Mouse (Mus musculus) neural tube, embryonic 13.5 days (tissue): ENCODE data around the gene Nt5e. TPM values are rescaled to one million over a fixed set of nuclear protein-coding genes. Genes with fewer than 3 reads are reported as not detected.

Source experiments
- ATAC-seq: fragments of 200-750 bp; cut with Nextera tagmentation; 2 replicates; pipeline ENCODE4 v1.8.0; 2017; ENCODE audit warnings: low read depth, mild to moderate bottlenecking, moderate TSS enrichment, moderate library complexity
- H3K27ac ChIP-seq: fragments of 300-500 bp; sonication (generic); replicated peaks from 2 replicates; pipeline ENCODE4 v1.5.1; 2015; ENCODE audit warnings: moderate library complexity, mild to moderate bottlenecking, inconsistent platforms
- H3K27me3 ChIP-seq: fragments of 300-500 bp; sonication (generic); 2 replicates; pipeline ENCODE4 v1.6.1; 2015; ENCODE audit warnings: mild to moderate bottlenecking, inconsistent platforms
- H3K36me3 ChIP-seq: fragments of 300-500 bp; sonication (generic); 2 replicates; pipeline ENCODE4 v1.6.1; 2015; ENCODE audit warnings: mild to moderate bottlenecking, inconsistent platforms
- H3K4me1 ChIP-seq: fragments of 300-500 bp; sonication (generic); replicated peaks from 2 replicates; pipeline ENCODE4 v1.6.1; 2015; ENCODE audit warnings: inconsistent platforms
- H3K4me2 ChIP-seq: fragments of 300-500 bp; sonication (generic); 2 replicates; pipeline ENCODE4 v1.6.1; 2015; ENCODE audit warnings: inconsistent platforms, mild to moderate bottlenecking, moderate library complexity
- H3K4me3 ChIP-seq: fragments of 300-500 bp; sonication (generic); 2 replicates; pipeline ENCODE4 v1.5.1; 2015; ENCODE audit warnings: mild to moderate bottlenecking, inconsistent platforms
- H3K9ac ChIP-seq: fragments of 300-500 bp; sonication (generic); 2 replicates; pipeline ENCODE4 v1.6.1; 2015; ENCODE audit warnings: moderate library complexity, mild to moderate bottlenecking, inconsistent platforms
- H3K9me3 ChIP-seq: fragments of 300-500 bp; sonication (generic); 2 replicates; pipeline ENCODE4 v1.6.1; 2016; ENCODE audit warnings: inconsistent platforms
- WGBS: fragments of 180-500 bp; shearing (Covaris S2); methylation state at CpG from one replicate; pipeline ENCODE4 v1.1.7; 2015; 5-methylcytosine and 5-hydroxymethylcytosine counted together
- polyA plus RNA-seq: library from polyadenylated mRNA; unstranded; fragments of >200 nt; fragmentation: Nextera tagmentation; extraction: Ambion mirVana; gene quantifications from 2 replicates; pipeline ENCODE4 v1.2.1, GENCODE M21; 2015

The Nt5e gene
- polyA plus RNA-seq, 1 experiment from 2014 or later = 0.87 TPM

DNA sequence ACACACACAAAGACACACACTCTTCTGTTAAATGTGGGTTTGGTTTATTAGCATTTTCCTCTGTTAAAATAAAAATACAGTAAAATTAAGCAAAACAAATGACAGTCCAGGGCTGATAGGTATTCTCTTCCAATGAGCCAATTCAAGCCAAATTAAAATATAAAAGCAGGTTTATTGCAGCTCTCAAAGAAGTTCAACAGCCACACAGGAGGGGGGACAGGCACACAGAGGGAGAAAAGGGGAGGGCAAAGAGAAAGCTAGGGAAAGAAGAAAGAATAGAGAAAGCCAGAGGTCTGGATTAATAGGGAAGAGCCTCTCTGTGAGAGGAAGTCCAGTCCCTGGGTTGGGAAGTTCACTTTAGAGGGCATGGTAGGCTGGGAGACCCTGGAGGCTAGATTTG, 7.8 kb upstream of the Nt5e start:
- no peaks in the 10 kb centered on the region for H3K27me3 ChIP-seq
- no peaks in the 10 kb centered on the region for H3K36me3 ChIP-seq
- no peak overlapping the region for H3K27ac ChIP-seq
- no peak overlapping the region for H3K4me2 ChIP-seq
- no peak overlapping the region for H3K4me3 ChIP-seq
- ATAC-seq = no peak
- H3K9me3 ChIP-seq = no peaks in the 10 kb centered on the region
- no peak overlapping the region for H3K9ac ChIP-seq
- H3K4me1 ChIP-seq = no peaks in the 10 kb centered on the region

DNA sequence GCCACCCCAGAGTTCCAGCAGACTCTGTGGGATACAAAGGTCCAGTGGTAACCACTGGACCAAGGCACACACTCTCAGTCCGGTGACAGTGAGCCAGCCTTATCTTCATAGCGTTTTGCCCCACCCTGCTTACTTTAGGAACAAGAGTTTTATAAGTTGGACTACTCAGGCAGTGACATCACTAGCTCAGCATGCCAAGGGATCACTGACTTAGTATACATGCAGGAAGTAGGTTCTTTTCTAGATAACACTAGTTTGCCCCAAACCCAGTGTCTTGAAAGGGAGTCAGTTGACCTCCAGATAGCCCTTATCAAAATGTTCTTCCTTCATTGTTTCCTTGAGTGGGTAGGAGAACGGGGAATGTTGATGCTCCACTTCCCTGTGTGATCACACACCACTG, 2.4 kb upstream of the Nt5e start:
- WGBS = 88% methylated on average over 3 of the region's 3 CpGs
- H3K27me3 ChIP-seq = peaks cover 39% of the 10 kb centered on the region
- H3K4me2 ChIP-seq = no peak overlapping the region
- H3K9ac ChIP-seq = no peak overlapping the region
- H3K9me3 ChIP-seq = no peaks in the 10 kb centered on the region
- H3K36me3 ChIP-seq = no peaks in the 10 kb centered on the region
- no peak overlapping the region for H3K27ac ChIP-seq
- H3K4me1 ChIP-seq = peaks cover 10% of the 10 kb centered on the region; the same call in 1 of the 2 replicates
- H3K4me3 ChIP-seq = no peak overlapping the region
- ATAC-seq = no peak

DNA sequence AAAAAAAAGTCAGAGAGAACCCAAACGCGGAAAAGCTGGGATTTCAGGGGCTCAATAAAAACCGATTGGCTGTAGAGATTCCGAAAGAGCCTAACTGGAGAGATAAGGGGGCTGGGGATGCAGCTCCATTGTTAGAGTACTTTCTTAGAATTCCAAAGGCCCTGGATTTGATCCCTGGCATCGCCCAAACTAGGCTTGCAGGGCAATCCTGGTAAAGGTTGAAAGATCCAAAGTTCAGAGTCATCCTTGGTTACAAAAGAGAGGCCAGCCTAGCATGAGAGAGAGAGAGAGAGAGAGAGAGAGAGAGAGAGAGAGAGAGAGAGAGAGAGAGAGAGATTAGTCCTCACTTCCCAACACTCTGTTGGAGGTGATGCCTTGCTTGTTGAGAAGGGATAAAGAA, 1.7 kb downstream of the Nt5e start:
- WGBS = 10% methylated on average over 5 of the region's 5 CpGs
- peaks cover 56% of the 10 kb centered on the region for H3K27me3 ChIP-seq
- no peak for ATAC-seq

DNA sequence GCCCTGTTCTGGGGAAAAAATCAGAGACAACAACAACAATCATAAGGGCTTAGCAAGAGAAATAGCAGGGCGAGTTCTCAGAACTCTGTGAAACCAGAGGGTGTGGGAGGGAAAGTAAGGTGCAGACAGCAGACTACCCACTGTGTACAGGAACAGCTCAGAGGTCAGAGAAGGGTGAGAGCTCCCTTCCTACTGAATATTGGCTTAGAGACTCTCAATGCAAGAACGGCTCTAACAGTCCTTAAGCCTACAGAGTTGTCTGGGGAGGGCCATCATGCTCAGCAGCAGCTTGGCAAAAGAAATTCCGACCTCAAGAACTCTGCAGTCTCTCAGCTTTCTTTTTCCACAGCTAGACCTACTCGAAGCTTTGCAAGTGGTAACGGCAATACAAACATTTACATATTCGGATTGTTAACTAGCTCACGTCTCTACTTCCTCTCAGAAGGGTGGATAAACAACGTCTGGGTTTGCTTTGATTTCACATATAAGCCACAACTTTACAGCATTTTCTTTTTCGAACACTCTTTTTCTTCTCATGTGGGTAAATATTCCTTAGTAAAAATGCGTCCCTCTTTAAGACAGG, 2.3 kb downstream of the Nt5e start:
- ATAC-seq = no peak

More for the DNA sequence above, 1.7 kb downstream of the Nt5e start:
- H3K27ac ChIP-seq = no peak overlapping the region
- no peaks in the 10 kb centered on the region for H3K9me3 ChIP-seq
- no peak overlapping the region for H3K4me2 ChIP-seq
- no peaks in the 10 kb centered on the region for H3K36me3 ChIP-seq
- peaks cover 10% of the 10 kb centered on the region; the same call in 1 of the 2 replicates for H3K4me1 ChIP-seq
- H3K9ac ChIP-seq = no peak overlapping the region
- H3K4me3 ChIP-seq = no peak overlapping the region

DNA sequence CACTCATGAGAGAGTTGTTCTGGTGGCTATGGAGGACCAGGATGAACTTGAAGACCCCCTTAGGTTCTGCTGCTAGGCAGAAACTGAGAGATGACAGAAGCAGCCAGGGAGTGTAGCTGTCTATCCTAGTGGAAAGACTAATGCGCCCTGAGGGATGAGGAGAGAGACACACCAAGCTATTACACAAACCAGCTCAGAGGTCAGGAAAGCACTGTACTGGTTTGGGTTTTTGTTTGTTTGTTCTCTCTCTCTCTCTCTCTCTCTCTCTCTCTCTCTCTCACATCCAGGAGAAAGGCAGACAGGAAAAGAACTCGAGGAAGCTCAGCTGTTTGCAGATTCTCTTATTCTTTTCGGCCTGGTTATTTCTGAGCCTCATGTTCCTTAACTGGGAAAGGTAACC, 3.3 kb downstream of the Nt5e start:
- peaks cover 52% of the 10 kb centered on the region for H3K27me3 ChIP-seq
- H3K4me3 ChIP-seq = no peak overlapping the region
- H3K9me3 ChIP-seq = no peaks in the 10 kb centered on the region
- no peak overlapping the region for H3K27ac ChIP-seq
- no peak for ATAC-seq
- WGBS = 82% methylated on average over 3 of the region's 3 CpGs
- H3K4me2 ChIP-seq = no peak overlapping the region
- no peaks in the 10 kb centered on the region for H3K36me3 ChIP-seq
- peaks cover 10% of the 10 kb centered on the region; the same call in 1 of the 2 replicates for H3K4me1 ChIP-seq
- no peak overlapping the region for H3K9ac ChIP-seq

More for the DNA sequence above, 2.3 kb downstream of the Nt5e start:
- H3K4me3 ChIP-seq = no peak overlapping the region
- H3K27ac ChIP-seq = no peak overlapping the region
- H3K9me3 ChIP-seq = no peaks in the 10 kb centered on the region
- H3K4me1 ChIP-seq = peaks cover 10% of the 10 kb centered on the region; the same call in 1 of the 2 replicates
- no peaks in the 10 kb centered on the region for H3K36me3 ChIP-seq
- H3K27me3 ChIP-seq = peaks cover 56% of the 10 kb centered on the region
- WGBS = 35% methylated on average over 10 of the region's 10 CpGs
- H3K9ac ChIP-seq = no peak overlapping the region
- H3K4me2 ChIP-seq = no peak overlapping the region

DNA sequence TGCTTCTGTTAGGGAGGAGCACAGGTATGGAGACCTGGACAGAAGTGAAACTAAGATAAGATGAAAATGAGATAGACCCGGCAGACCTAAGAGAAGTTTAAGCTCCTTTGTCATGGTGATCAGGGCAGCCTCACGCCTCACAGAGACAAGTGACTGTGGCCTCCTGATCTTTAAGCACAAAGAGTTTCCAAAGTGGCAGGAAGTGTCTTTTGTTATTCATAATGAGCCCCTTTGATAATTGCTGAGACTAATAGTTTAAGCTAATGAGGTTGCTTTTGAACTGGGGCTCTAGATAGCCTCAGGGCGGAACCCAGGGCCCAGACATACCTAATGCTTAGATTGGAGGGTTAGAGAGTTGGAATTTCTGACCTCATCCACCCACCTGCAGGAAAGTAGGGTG, 5.5 kb downstream of the Nt5e start:
- Histone ChIP-seq H3K27me3 (peaks cover 39% of the 10 kb centered on the region), H3K4me3 (no peak overlapping the region), H3K9me3 (no peaks in the 10 kb centered on the region), H3K9ac (no peak overlapping the region), H3K36me3 (no peaks in the 10 kb centered on the region), H3K4me2 (no peak overlapping the region), H3K27ac (no peak overlapping the region), H3K4me1 (peaks cover 9% of the 10 kb centered on the region; the same call in 1 of the 2 replicates)
- 15% methylated on average over 3 of the region's 3 CpGs for WGBS
- no peak for ATAC-seq

DNA sequence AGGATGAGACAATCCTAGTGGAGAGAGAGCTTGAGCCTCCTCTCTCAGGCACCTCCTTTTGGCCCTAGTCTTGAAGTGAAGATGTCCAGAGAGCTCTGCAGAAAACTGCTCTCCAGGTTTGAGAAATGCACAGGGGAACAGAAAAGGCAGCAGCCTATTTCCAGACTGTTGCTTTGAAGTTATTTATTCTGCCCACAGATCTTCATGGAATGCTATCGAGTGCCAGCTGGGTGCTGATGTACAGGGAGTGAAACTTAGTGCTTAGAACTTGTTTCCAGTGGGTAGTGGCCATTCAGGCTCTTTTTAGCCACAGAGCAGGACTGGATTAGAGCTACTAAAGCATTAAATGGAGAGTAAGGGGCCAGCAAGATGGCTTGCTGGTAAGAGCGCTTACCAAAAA, 8.8 kb downstream of the Nt5e start:
- Histone ChIP-seq H3K36me3 (no peaks in the 10 kb centered on the region), H3K9me3 (no peaks in the 10 kb centered on the region), H3K27ac (no peak overlapping the region), H3K9ac (no peak overlapping the region), H3K4me2 (no peak overlapping the region), H3K4me1 (no peaks in the 10 kb centered on the region), H3K4me3 (no peak overlapping the region), H3K27me3 (peaks cover 5% of the 10 kb centered on the region)
- 86% methylated on average over 1 of the region's 2 CpGs for WGBS
- ATAC-seq = no peak

DNA sequence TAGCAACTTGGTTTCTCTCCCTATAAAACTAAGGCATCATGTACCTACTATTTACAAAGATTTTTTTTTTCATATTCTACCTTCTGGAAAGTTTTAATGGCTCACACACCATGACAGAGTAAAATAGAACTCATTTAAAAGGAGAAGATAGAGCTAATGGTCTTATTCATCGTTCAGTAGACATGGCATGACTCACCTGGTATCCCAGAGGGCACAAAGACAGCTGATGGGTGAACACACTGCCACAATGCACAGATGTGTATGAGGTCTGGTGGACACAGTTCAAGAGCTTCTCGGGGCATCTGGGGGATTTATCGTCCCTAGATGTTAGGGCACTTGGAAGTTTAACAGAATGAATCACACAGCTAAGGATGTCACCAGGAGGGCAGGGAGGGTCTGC, 13.8 kb downstream of the Nt5e start:
- Histone ChIP-seq H3K9me3 (no peaks in the 10 kb centered on the region), H3K4me3 (no peak overlapping the region), H3K27me3 (no peaks in the 10 kb centered on the region), H3K4me2 (no peak overlapping the region), H3K9ac (no peak overlapping the region), H3K27ac (no peak overlapping the region), H3K36me3 (no peaks in the 10 kb centered on the region), H3K4me1 (no peaks in the 10 kb centered on the region)
- 87% methylated on average over 3 of the region's 3 CpGs for WGBS
- ATAC-seq = no peak

DNA sequence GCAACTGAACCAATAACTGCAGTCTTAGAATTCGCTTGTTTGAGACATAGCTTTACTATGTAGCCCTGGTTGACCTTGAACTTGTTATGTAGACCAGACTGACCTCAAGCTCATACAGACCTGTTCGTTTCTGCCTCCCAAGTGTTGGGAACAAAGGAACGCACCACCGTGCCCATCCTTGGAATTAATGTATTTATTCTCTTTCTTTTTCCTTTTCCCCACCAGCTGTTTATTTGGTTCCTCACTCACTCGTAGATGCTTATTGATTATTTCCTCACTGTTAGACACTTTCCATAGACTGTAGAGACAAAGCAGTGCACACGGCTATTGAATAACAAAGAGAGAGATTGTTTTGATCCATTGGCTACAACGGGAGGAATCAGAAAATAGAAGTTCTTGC, 15.2 kb downstream of the Nt5e start:
- Histone ChIP-seq H3K27ac (no peak overlapping the region), H3K4me2 (no peak overlapping the region), H3K9ac (no peak overlapping the region), H3K4me3 (no peak overlapping the region), H3K9me3 (no peaks in the 10 kb centered on the region), H3K36me3 (no peaks in the 10 kb centered on the region), H3K27me3 (no peaks in the 10 kb centered on the region), H3K4me1 (no peaks in the 10 kb centered on the region)
- WGBS = 58% methylated on average over 7 of the region's 7 CpGs
- no peak for ATAC-seq

DNA sequence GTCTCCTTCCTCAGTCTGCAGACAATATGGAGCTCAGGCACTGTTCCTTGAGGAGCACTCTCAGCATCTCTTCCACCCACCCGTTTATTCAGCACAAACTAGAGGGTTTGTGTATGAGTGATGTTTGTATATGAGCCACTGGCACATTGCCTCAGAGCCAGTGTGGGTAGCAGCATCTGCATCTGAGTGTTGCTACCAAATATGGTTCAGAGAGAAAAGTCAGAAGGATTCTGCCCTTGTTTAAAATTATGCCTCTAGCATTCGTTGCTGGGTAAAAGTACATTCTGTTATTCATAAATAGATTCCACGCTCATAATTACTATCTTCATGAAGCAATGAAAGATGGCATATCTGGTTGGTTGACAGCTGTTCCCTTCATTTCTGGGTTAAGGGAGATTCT, 15.7 kb downstream of the Nt5e start:
- 93% methylated on average over 3 of the region's 3 CpGs for WGBS
- Histone ChIP-seq H3K27me3 (no peaks in the 10 kb centered on the region), H3K9me3 (no peaks in the 10 kb centered on the region), H3K36me3 (no peaks in the 10 kb centered on the region), H3K27ac (no peak overlapping the region), H3K4me3 (no peak overlapping the region), H3K9ac (no peak overlapping the region), H3K4me1 (no peaks in the 10 kb centered on the region), H3K4me2 (no peak overlapping the region)
- ATAC-seq = no peak

DNA sequence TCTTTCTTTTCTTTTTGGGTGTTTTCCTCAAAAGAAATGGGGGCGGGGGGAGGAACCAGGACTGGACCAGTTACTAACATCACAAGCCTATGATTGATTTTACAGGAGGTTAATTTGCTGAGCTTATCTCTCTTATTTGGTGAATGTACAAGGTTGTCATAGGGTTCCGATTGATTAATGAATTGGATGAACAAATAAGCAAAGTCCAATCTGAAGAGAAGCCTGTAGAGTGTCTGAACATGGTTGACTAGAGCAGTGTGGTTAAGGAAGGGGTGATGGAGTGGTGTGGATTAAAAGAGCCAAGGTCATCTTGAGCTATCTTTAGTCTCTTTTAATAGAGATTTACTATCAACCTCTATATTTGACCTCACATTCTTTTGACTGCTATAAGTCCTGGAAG, 17.4 kb downstream of the Nt5e start:
- Histone ChIP-seq H3K4me3 (no peak overlapping the region), H3K36me3 (no peaks in the 10 kb centered on the region), H3K4me2 (no peak overlapping the region), H3K9me3 (no peaks in the 10 kb centered on the region), H3K27me3 (no peaks in the 10 kb centered on the region), H3K4me1 (no peaks in the 10 kb centered on the region), H3K9ac (no peak overlapping the region), H3K27ac (no peak overlapping the region)
- WGBS = 92% methylated on average over 2 of the region's 2 CpGs
- no peak for ATAC-seq

DNA sequence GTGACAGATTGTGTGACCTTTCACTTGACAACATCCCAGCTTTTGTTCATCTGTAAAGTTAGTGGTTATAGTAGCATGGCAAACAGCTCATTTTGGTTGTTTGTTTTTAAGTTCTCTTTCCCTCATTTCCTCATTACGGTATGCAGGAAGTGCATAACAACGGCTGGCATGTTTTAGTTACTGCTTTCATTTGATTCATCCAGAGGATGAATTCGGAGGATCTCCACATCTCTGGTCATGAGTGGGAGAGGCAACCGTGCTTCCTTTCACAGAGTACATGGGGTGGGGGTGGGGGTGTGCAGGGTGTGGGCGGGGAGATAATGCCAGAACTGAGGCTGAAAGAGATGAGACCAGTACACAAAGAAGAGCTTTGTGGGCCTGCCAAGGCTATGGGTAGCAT, 19.9 kb downstream of the Nt5e start:
- H3K36me3 ChIP-seq = no peaks in the 10 kb centered on the region
- no peak for ATAC-seq
- H3K9ac ChIP-seq = no peak overlapping the region
- no peak overlapping the region for H3K27ac ChIP-seq
- no peak overlapping the region for H3K4me3 ChIP-seq
- no peaks in the 10 kb centered on the region for H3K4me1 ChIP-seq
- H3K4me2 ChIP-seq = no peak overlapping the region
- 72% methylated on average over 5 of the region's 5 CpGs for WGBS
- H3K27me3 ChIP-seq = no peaks in the 10 kb centered on the region
- H3K9me3 ChIP-seq = no peaks in the 10 kb centered on the region

DNA sequence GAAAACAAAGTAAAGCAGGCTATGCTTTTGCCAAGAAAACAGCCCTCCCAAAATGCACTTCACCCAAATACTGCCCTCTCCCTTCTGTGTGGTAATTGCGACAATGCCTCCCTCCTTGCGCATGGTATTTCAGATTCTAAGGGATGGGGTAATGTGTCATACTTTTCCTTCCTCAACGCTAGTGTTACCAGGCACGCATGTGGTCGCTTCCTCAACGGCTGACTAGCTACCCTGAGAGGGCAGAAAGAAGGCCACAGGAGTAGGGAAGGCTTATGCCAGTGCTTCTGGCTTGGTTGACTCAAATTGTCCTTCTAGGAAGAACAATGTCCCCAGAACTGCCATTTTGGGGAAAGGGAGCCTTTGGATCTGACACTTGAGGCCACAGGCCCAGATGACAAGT, 21.6 kb downstream of the Nt5e start:
- Histone ChIP-seq H3K27ac (no peak overlapping the region), H3K9ac (no peak overlapping the region), H3K4me3 (no peak overlapping the region), H3K4me2 (no peak overlapping the region), H3K4me1 (peaks cover 11% of the 10 kb centered on the region), H3K36me3 (no peaks in the 10 kb centered on the region), H3K9me3 (no peaks in the 10 kb centered on the region), H3K27me3 (no peaks in the 10 kb centered on the region)
- no peak for ATAC-seq
- WGBS = 91% methylated on average over 6 of the region's 6 CpGs
